8 mouse cellular contexts compared by ENCODE assay signal in genomic region chr9:108842989-108843388, GRCm38 (mm10). TPM values are rescaled to one million over a fixed set of nuclear protein-coding genes. Genes with fewer than 3 reads are reported as not detected.
DNase-seq lines count a peak whose midpoint lies in the region; ATAC-seq lines count a peak whose summit lies in the region.

No protein-coding gene starts in this region.

- peaks cover 99% of the 10 kb centered on the region for H3K36me3 ChIP-seq in hindbrain, embryonic 14.5 days (replicated peaks; ENCODE audit: control insufficient read depth, insufficient read depth)

- H3K9ac ChIP-seq in hindbrain, embryonic 14.5 days: no peak overlapping the region

- H3K27ac ChIP-seq in hindbrain, embryonic 14.5 days: no peak overlapping the region

- H3K4me2 ChIP-seq in hindbrain, embryonic 14.5 days (replicated peaks): no peak overlapping the region

- no peak for ATAC-seq in hindbrain, embryonic 14.5 days (ENCODE audit: low FRiP score)

- no peaks in the 10 kb centered on the region for H3K4me1 ChIP-seq in hindbrain, embryonic 14.5 days (replicated peaks; ENCODE audit: control insufficient read depth, insufficient read depth, low read length)

- H3K27me3 ChIP-seq in hindbrain, embryonic 14.5 days (ENCODE audit: control insufficient read depth, insufficient read depth, low read length): no peaks in the 10 kb centered on the region

- H3K4me3 ChIP-seq in hindbrain, embryonic 14.5 days (replicated peaks; ENCODE audit: low read length): no peak overlapping the region

- 29% methylated on average over 14 of the region's 14 CpGs for WGBS in hindbrain, embryonic 14.5 days

- H3K9me3 ChIP-seq in hindbrain, embryonic 14.5 days (ENCODE audit: control insufficient read depth, low read length): no peaks in the 10 kb centered on the region

- DNase-seq in Muller cell, postnatal 12 days (ENCODE audit: inconsistent ontology term): peak; percentile 25
- peak; percentile 75 for DNase-seq in cerebellum, adult 8-10 months
- DNase-seq in frontal cortex, postnatal 36 days (ENCODE audit: low spot score in 2 of 2): peak; percentile 43 to 71
- peak; percentile 26 for DNase-seq in hindbrain, embryonic 14.5 days (ENCODE audit: low spot score)
- DNase-seq in layer of hippocampus, postnatal 36 days: peak; percentile 58 to 63
- DNase-seq in lung, postnatal 4 days: peak; percentile 59 to 65
- no peak for DNase-seq in natural killer cell, adult 2 months (ENCODE audit: low spot score in 2 of 2)
- no peak for DNase-seq in spleen, adult 12 weeks (ENCODE audit: low spot score)

RNA-seq across cellular contexts. Expression of gene Slc26a6, which starts 10.1 kb away (rescaled TPM):
- polyA plus RNA-seq in hindbrain, embryonic 14.5 days (2014; fragmentation: Nextera tagmentation; extraction: Ambion mirVana): 19.1 and 21.5 TPM in 2 replicates
- 10 to 100 TPM; 17.9 to 23.1 TPM for total RNA-seq in layer of hippocampus, postnatal 36 days (2021)

RNA-seq across cellular contexts. Expression of gene Celsr3, which starts 16.9 kb away (rescaled TPM):
- polyA plus RNA-seq in hindbrain, embryonic 14.5 days (2014; fragmentation: Nextera tagmentation; extraction: Ambion mirVana): 15.4 and 16.0 TPM in 2 replicates
- total RNA-seq in layer of hippocampus, postnatal 36 days (2021): 10 to 100 TPM; 60.6 to 73.4 TPM

RNA-seq across cellular contexts. Expression of gene Nckipsd, which starts 34.8 kb away (rescaled TPM):
- polyA plus RNA-seq in hindbrain, embryonic 14.5 days (2014; fragmentation: Nextera tagmentation; extraction: Ambion mirVana): 28.5 and 29.6 TPM in 2 replicates
- total RNA-seq in layer of hippocampus, postnatal 36 days (2021): 10 to 100 TPM; 70.3 TPM

RNA-seq across cellular contexts. Expression of gene Ip6k2, which starts 59.4 kb away (rescaled TPM):
- polyA plus RNA-seq in hindbrain, embryonic 14.5 days (2014; fragmentation: Nextera tagmentation; extraction: Ambion mirVana): 202 and 238 TPM in 2 replicates
- 100 to 1,000 TPM; 233 to 259 TPM for total RNA-seq in layer of hippocampus, postnatal 36 days (2021)

Comparison
In these comparisons a context has a peak if more than half of its experiments do, and no peak if none do; other contexts are left out.
1. DNase-seq: peak in Muller cell, postnatal 12 days (single experiment), cerebellum, adult 8-10 months (single experiment), frontal cortex, postnatal 36 days (2 of 2), hindbrain, embryonic 14.5 days (single experiment), layer of hippocampus, postnatal 36 days (2 of 2) and lung, postnatal 4 days (2 of 2); none in natural killer cell, adult 2 months (0 of 2) and spleen, adult 12 weeks (single experiment).